Mouse (Mus musculus) thymus, postnatal 0 days (tissue): ENCODE data around the gene Psma4. TPM values are rescaled to one million over a fixed set of nuclear protein-coding genes. Genes with fewer than 3 reads are reported as not detected.
A peak's percentile ranks its signal among the peaks of the same experiment; 100 is the strongest.
"Not testable (repeated sequence)": the region's sequence is repeated elsewhere in the genome, so short reads cannot be mapped to it uniquely, and the experiment has no call there.

Experiments
- DNase-seq: peaks from one replicate; pipeline ENCODE4 v3.0.0-alpha.2; 2015; ENCODE audit warnings: low spot score
- polyA plus RNA-seq: library from polyadenylated mRNA; unstranded; fragments of >200 nt; fragmentation: Nextera tagmentation; extraction: Ambion mirVana; gene quantifications from 2 replicates; pipeline ENCODE4 v1.2.1, GENCODE M21; 2015

The Psma4 gene
- 335 and 346 TPM in 2 replicates for polyA plus RNA-seq

- peak; percentile 93 for DNase-seq
Observed at GRCm38 (mm10) chr9:54950575-54951321, at the start of gene Psma4, which contains the start of gene AY074887. Gene Psma4 (plus strand): TSS chr9:54950790. Gene AY074887 (minus strand): TSS chr9:54950998.

DNA sequence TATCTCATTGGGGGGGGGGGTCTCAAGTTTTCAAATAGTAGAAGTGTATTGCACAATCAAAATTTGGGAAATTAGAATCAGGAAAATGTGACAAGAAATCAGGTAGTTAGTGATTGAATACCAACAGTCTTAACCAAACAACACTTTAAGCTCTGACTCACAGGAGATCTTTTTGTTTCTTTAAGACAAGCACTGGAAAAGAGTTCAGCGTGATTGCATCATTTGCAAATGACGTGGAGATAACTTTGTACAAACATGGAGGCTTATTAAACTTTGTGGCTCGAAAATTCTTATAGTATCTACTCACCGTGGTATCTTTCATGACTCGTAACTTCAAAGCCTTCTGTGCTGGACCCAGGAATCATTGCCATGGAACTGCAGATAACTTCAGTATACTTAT lies 41.1 kb upstream of the Psma4 start:
- no peak for DNase-seq

- DNase-seq: no peak
Observed at GRCm38 (mm10) chr9:54915576-54915975, 35.0 kb upstream of the Psma4 start.

- DNase-seq: no peak
Observed at GRCm38 (mm10) chr9:54916401-54916800, 34.2 kb upstream of the Psma4 start.

GRCm38 (mm10) chr9:54917010-54917677 lies 33.4 kb upstream of the Psma4 start, which contains the start of gene Hykk:
Gene Hykk (plus strand): TSS chr9:54917283.
- peak; percentile 84 for DNase-seq

- no peak for DNase-seq
Observed at GRCm38 (mm10) chr9:54918191-54918590, 32.4 kb upstream of the Psma4 start.

DNA sequence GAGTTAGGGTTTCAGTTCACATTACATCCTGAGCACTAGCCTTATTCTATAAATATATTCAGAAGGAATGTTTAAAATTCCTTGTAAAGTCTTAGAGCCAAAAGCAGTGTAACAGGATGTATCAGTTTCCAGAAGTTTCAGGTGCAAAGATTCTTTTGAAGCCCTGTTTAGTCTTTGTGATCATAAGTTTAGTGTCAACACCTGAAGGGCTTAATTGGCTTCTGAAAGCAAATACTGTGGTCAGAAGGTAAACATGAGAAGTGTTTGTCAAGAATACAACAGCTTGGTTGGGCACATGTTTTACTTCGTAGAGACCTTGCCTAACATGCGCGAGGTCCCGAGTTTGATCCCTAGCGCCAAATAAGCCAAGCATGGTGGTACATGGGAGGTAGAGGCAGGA lies 31.8 kb upstream of the Psma4 start:
- DNase-seq: no peak

DNA sequence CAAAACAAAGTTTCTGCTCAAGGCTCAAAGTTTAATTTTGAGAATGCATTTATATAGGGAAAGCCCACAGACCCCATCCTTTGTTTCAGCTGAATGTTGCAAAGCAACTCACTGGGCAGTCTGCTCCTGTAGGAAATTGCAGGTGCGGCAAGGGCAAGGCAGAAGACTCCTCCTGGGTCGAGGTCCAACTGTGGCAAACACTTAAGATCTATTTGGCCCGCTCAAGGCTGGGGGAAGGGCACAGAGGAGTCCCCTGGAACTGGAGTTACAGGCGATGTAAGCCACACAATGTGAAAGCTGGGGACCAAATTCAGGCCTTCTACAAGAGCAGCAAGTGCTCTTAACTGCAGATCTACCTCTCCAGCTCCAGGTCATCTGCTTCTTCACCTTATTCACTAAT lies 30.6 kb upstream of the Psma4 start:
- DNase-seq: no peak

DNA sequence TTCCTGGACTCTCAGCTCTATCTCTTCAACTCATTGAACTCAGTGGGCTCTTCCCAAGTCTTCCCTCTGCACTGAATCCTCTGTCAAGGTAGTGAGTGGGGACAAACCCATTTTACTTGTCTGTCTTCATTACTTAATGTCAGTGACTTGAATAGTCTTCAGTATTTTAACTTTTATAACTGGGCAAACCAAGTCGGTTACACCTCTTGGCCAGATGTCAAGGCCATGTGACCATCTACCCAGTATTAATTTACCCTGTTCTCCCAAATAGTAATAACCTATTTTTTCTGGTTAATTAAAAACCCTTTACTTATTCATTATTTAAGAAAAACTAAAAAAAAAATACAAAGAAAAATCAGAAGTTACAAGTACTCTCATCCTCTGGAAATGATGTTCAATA lies 19.8 kb upstream of the Psma4 start:
- DNase-seq: no peak

DNA sequence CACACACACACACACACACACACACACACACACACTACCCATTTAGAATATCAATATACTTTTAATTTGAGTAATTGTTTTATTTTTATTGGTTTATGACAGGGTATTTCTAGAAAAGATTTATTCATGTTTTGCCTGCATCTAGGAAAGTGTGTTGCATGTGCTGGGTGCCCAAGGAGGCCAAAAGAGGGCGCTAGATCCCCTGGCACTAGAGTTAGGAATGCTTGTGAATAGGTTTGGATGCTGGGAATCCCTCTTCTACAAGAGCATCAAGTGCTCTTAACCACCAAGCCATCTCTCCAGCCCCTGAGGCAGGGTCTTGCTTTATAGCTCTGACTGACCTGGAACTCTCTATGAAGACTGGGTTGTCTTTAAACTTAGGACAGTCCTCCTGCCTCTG lies 18.8 kb upstream of the Psma4 start:
- DNase-seq: no peak

- no peak for DNase-seq
Observed at GRCm38 (mm10) chr9:54932379-54932778, 18.2 kb upstream of the Psma4 start.

DNA sequence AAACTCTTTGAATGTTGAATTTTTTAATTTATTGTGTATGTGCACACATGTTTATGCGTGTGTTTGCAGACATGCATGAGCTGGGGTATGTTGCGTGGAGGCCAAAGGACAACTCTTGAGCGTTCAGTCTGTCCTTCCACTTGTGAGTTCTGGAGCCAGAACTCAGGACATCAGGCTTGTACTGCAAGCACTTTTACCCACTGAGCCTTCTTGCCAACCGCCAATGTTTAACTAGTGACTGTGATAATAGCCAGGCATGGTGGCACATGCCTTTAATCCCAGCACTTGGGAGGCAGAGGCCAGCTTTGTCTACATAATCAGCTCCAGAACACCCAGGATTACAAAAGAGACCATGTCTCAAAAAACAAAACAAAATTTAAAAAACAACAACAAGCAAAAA lies 8.5 kb upstream of the Psma4 start:
- no peak for DNase-seq

DNA sequence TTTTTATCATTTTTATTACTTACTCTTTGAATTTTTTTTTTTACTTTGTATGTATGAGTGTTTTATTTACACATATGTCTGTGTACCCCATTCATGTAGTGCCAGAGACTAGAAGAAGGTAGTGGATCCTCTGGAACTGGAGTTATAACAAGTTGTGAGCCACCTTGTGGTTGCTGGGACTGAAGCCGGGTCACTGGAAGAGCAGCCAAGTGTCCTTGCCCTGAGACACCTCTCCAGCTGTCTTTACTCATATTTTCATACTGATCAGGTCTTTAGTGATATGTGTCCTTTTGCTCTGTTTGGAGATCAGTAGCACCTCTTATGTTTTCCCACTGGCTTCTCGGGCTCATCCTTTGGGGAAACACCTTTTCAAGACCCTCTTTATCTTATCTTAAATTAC lies 6.1 kb upstream of the Psma4 start:
- no peak for DNase-seq

- DNase-seq: peak; percentile 20
Observed at GRCm38 (mm10) chr9:54946256-54946655, 4.3 kb upstream of the Psma4 start.

DNA sequence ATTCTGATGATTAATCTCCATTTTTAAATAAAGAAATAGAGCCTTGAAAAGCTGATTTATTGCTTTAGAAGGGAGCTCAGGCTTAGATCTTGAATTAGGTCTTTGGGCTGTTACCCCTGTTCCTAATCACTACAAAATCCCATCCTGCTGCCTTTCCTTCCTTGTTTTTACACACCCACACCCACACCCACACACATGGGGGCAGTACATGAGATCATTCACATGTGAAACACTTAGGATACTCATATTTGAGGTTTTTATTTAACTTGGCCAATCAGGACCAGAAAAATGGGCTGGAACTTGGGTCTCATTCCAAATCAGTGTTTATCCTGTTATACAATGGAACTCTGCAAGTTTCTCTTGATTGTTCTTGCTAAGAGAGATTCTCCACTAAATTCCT lies 1.1 kb upstream of the Psma4 start:
- DNase-seq: no peak

- DNase-seq: not testable (repeated sequence)
Observed at GRCm38 (mm10) chr9:54950162-54950561, 428 bp upstream of the Psma4 start.

DNA sequence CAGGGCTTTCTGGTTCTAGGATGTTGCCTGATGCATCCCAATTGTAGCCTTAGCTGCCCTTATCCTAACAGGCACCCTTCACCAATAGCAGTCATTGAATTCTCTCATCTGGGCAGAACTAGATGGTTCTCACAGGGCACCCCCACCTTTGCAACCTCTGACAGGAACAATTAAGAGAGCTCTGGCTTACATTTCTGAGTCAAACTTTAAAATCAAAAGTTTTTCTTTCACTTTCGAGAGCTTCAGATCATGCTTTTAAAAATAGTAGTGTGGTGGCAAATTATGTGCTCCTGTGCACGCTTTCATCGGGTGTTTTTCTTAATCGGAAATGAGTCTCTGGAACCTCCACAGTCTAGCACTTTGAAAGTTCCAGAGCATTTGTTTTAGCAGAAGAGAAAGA lies 10.5 kb downstream of the Psma4 start:
- no peak for DNase-seq

DNA sequence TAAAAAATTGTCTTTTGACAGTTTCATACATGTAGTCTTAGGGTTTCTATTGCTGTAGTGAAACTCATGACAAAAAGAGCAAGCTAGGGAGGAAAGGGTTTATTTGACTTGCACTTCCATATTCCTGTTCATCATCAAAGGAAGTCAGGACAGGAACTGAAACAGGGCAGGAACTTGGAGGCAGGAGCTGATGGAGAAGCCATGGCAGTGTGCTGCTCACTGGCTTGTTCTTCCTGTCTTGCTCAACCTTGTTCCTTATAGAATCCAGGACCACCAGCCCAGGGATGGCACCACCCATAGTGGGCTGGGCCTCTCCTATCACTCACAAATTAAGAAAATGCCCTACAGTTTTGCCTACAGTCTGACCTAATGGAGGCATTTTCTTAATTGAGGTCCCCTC lies 13.1 kb downstream of the Psma4 start:
- DNase-seq: no peak

DNA sequence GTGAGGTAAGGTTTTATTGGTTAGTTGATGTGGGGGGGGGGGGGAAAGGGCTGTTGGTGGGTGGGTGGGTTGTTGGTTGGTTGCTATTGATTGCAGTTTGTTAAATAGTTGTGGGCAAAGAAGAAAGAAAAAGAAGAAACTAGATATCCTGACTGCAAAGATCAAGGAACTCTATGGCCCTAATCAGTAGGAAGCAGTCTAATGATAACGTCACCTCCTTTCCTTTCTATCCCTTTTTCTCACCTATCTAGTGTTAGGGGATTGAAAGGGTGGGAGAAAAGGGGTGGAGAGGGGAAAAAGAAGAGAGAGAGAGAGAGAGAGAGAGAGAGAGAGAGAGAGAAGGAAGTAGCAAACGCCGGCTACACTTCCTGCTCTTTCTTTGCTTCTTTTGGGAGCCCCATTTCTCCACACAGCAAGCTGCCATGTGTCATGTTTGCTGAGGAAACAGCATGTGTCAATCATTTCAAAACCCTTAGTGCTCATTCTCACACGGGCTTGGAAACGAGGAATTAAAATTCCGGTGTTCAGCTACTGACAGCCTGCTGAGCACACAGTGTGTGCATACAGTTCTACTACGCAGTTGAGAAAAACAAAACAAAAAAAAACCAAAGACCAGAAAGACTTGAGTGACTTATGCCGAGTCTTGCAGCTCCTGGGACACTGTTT lies 19.5 kb downstream of the Psma4 start:
- DNase-seq: no peak

DNA sequence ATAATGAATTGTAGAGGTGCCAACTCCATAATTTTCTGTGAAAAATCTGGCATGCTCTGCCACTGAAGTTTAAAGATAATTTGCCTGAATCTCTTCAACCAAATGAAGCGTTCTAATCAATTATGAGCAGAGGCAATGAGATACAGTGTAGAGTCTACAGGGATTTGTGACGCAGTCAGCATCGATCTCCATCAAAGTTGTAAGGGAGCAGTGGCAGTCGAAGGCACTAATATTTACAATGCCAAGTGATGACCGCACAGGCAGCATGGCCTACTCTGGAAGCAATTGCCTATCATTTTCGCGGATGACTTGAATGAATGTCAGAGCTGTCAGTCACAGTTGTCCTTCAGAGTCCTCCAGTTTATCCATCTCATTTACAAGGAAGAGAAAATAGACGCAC lies 30.1 kb downstream of the Psma4 start, which contains the start of gene Chrna5:
Chrna5 (plus strand) TSS at position 207 of the 400 bp plus-strand sequence.
- DNase-seq: no peak

DNA sequence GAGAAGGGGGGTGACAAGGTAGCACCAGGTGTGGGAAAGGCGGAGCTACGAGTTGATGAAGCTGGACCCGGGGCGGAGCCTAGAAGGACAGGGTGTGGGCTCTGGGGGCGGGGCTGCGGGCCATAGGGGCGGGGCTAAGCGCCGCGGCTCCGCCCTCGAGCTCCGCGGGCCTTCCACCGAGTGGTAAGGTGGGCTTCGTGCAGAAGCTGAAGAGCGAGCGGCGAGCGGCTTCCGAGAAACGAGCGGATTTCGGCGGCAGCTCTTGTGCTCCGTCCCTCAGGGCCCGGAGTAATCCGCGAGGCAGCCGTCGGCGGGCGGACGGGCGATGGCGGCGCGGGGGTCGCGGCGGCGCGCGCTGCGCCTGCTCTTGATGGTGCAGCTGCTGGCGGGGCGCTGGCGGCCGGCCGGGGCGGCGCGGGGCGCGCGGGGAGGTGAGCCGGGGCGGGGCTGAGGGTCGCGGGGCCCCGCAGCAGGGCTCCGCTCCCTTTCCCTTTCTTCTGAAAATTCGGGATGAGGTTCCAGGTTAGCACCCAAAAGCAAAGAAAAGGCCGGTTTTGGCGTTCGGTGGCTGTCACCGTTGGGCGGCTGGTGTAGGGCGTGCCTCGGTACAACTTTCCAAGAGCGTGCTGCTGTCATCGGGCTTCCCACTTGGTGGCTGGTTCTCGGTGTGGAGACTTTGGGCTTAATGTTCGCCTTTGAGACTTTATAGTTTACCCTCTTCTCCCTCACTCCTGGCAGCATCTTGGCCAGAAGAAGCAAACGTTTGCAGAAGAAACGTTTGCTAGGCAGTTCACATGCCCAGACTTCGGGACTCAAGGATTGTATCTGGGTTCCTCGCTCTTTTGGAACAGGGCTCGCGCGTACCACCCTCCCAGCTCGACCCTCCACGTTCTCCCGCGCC lies 31.0 kb downstream of the Psma4 start:
- peak; percentile 50 for DNase-seq
